Mouse (Mus musculus) liver, postnatal 0 days (tissue): ENCODE measurements around the gene Ctnnb1. TPM values are rescaled to one million over a fixed set of nuclear protein-coding genes. Genes with fewer than 3 reads are reported as not detected.
"Not testable (repeated sequence)": the region's sequence is repeated elsewhere in the genome, so short reads cannot be mapped to it uniquely, and the experiment has no call there.

Experiments
- ATAC-seq: fragments of 200-750 bp; cut with Nextera tagmentation; 2 replicates; pipeline ENCODE4 v1.8.0; 2017; ENCODE audit warnings: mild to moderate bottlenecking, moderate library complexity
- DNase-seq: peaks from one replicate; pipeline ENCODE4 v3.0.0-alpha.2; 2016
- H3K27ac ChIP-seq: fragments of 300-500 bp; sonication (generic); 2 replicates; pipeline ENCODE4 v1.5.1; 2014; ENCODE audit warnings: antibody characterized with exemption, moderate library complexity, mild to moderate bottlenecking, low read depth
- H3K27me3 ChIP-seq: fragments of 300-500 bp; sonication (generic); 2 replicates; pipeline ENCODE4 v1.6.1; 2014; ENCODE audit warnings: low read length, control low read depth, mixed read lengths; ENCODE audit not compliant: insufficient read depth
- H3K36me3 ChIP-seq: fragments of 300-500 bp; sonication (generic); replicated peaks from 2 replicates; pipeline ENCODE4 v1.6.1; 2014; ENCODE audit warnings: mild to moderate bottlenecking, control low read depth, low read length, moderate library complexity, mixed read lengths; ENCODE audit not compliant: insufficient read depth
- H3K4me1 ChIP-seq: fragments of 300-500 bp; sonication (generic); 2 replicates; pipeline ENCODE4 v1.6.1; 2014; ENCODE audit warnings: antibody characterized with exemption, mild to moderate bottlenecking, control low read depth; ENCODE audit not compliant: insufficient read depth
- H3K4me2 ChIP-seq: fragments of 300-500 bp; sonication (generic); 2 replicates; pipeline ENCODE4 v1.6.1; 2014; ENCODE audit warnings: low read depth, mild to moderate bottlenecking, low read length, moderate library complexity, mixed read lengths
- H3K4me3 ChIP-seq: fragments of 300-500 bp; sonication (generic); 2 replicates; pipeline ENCODE4 v1.5.1; 2014; ENCODE audit warnings: low read depth, low read length
- H3K9ac ChIP-seq: fragments of 300-500 bp; sonication (generic); replicated peaks from 2 replicates; pipeline ENCODE4 v1.6.1; 2014; ENCODE audit warnings: mild to moderate bottlenecking, moderate library complexity
- H3K9me3 ChIP-seq: fragments of 300-500 bp; sonication (generic); 2 replicates; pipeline ENCODE4 v1.6.1; 2016; ENCODE audit warnings: mild to moderate bottlenecking, control low read depth, low read length, mixed read lengths
- CTCF ChIP-seq: sonication (generic); IDR thresholded peaks from 2 replicates; pipeline ENCODE4 v1.5.1; 2016; ENCODE audit warnings: antibody characterized with exemption, low read depth
- EP300 ChIP-seq: IDR thresholded peaks from 2 replicates; pipeline ENCODE4 v1.6.1; 2016; ENCODE audit warnings: antibody characterized with exemption, low read depth, mild to moderate bottlenecking
- WGBS: fragments of 180-500 bp; shearing (Covaris S2); extraction: QIAGEN DNeasy Blood & Tissue Kit; methylation state at CpG from one replicate; pipeline ENCODE4 v1.1.7; 2014; ENCODE audit not compliant: insufficient replicate concordance; 5-methylcytosine and 5-hydroxymethylcytosine counted together
- polyA plus RNA-seq: library from polyadenylated mRNA; unstranded; fragments of >200 nt; fragmentation: Nextera tagmentation; extraction: Ambion mirVana; gene quantifications from 2 replicates; pipeline ENCODE4 v1.2.1, GENCODE M21; 2015

The Ctnnb1 gene
- polyA plus RNA-seq, 1 experiment from 2014 or later: 72.7 TPM

DNA sequence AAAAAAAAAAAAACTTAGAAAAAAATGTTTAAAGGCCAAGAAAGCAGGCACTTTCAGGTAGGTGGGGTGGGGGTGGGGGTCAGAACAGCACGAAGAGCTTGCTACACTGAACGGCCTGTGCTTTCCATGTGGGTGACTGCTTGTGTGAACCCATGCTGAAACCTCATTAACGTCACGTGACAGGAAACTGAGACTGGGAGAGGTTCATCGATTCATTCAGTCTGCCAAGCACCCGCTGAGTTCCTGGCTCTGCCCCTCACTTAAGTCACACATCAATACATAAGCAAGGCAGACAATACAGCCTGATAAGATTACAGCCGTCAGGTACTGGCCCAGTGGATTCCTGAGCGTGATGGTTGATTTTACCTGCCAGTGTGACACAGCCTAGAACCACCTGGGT lies 26.5 kb upstream of the Ctnnb1 start:
- WGBS: 55% methylated on average over 8 of the region's 8 CpGs
- Histone ChIP-seq H3K36me3 (no peaks in the 10 kb centered on the region), H3K27ac (peak overlapping the region; percentile 79; the same call in 1 of the 2 replicates), H3K4me3 (no peak overlapping the region), H3K9me3 (no peaks in the 10 kb centered on the region), H3K9ac (no peak overlapping the region), H3K4me2 (no peak overlapping the region), H3K4me1 (peaks cover 9% of the 10 kb centered on the region), H3K27me3 (no peaks in the 10 kb centered on the region)
- no peak for TF ChIP-seq CTCF
- no peak for DNase-seq
- peak; percentile 43 for ATAC-seq

- Histone ChIP-seq H3K36me3 (no peaks in the 10 kb centered on the region), H3K9me3 (no peaks in the 10 kb centered on the region), H3K9ac (no peak overlapping the region), H3K4me1 (no peaks in the 10 kb centered on the region), H3K27me3 (no peaks in the 10 kb centered on the region), H3K4me2 (no peak overlapping the region), H3K27ac (no peak overlapping the region), H3K4me3 (no peak overlapping the region)
- ATAC-seq (no peak), DNase-seq (no peak)
- no peak for TF ChIP-seq CTCF
- TF ChIP-seq EP300: no peak
- WGBS: 82% methylated on average over 6 of the region's 6 CpGs
These were observed 20.6 kb upstream of the Ctnnb1 start for GRCm38 (mm10) chr9:120908461-120908860.

GRCm38 (mm10) chr9:120913152-120913551 lies 15.9 kb upstream of the Ctnnb1 start:
- 43% methylated on average over 13 of the region's 13 CpGs for WGBS
- Histone ChIP-seq H3K36me3 (no peaks in the 10 kb centered on the region), H3K9ac (no peak overlapping the region), H3K4me3 (no peak overlapping the region), H3K27ac (no peak overlapping the region), H3K27me3 (no peaks in the 10 kb centered on the region), H3K9me3 (no peaks in the 10 kb centered on the region), H3K4me2 (no peak overlapping the region), H3K4me1 (no peaks in the 10 kb centered on the region)
- TF ChIP-seq EP300 (no peak), CTCF (no peak)
- no peak for ATAC-seq
- no peak for DNase-seq

- TF ChIP-seq CTCF (no peak), EP300 (no peak)
- WGBS: 80% methylated on average over 4 of the region's 4 CpGs
- H3K4me2 ChIP-seq: no peak overlapping the region
- ATAC-seq (no peak), DNase-seq (no peak)
- no peaks in the 10 kb centered on the region for H3K36me3 ChIP-seq
- no peaks in the 10 kb centered on the region for H3K9me3 ChIP-seq
- no peaks in the 10 kb centered on the region for H3K4me1 ChIP-seq
- no peak overlapping the region for H3K27ac ChIP-seq
- H3K27me3 ChIP-seq: no peaks in the 10 kb centered on the region
- H3K4me3 ChIP-seq: no peak overlapping the region
- no peak overlapping the region for H3K9ac ChIP-seq
These were observed 14.6 kb upstream of the Ctnnb1 start for GRCm38 (mm10) chr9:120914429-120914828.

DNA sequence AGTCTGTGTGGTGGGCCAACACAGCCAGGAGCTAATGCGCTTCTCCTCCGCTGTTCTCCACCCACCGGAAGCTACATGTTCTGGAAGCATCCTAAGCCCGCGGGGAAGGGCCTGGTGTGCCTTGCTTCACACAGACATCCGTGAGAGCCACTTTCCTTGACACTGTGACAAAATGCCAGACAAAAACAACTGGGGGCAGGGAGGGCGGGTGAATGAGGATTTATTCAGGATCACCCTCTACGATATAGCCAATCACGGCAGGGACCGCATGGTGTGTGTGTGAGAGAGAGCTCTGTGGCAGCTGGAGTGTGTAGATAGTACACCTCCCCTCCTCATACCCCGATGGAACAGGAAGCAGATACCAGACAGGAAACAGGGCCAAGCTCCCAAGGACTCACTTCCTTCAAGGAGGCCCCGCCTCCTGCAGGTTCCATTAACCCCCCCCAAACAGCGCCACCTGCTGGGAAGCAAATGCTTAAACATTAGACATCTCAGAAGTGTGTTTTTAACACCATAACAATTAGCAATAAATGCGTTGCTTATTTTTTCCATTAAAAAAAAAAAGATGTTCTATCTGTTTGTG lies 14.0 kb upstream of the Ctnnb1 start:
- WGBS: 48% methylated on average over 14 of the region's 14 CpGs
- Histone ChIP-seq H3K9ac (no peak overlapping the region), H3K4me3 (no peak overlapping the region), H3K36me3 (no peaks in the 10 kb centered on the region), H3K4me1 (no peaks in the 10 kb centered on the region), H3K27ac (no peak overlapping the region), H3K27me3 (no peaks in the 10 kb centered on the region), H3K4me2 (no peak overlapping the region), H3K9me3 (no peaks in the 10 kb centered on the region)
- DNase-seq: peak; percentile 80
- ATAC-seq: peak; percentile 87
- TF ChIP-seq EP300: peak; percentile 80
- TF ChIP-seq CTCF: peak; percentile 70

DNA sequence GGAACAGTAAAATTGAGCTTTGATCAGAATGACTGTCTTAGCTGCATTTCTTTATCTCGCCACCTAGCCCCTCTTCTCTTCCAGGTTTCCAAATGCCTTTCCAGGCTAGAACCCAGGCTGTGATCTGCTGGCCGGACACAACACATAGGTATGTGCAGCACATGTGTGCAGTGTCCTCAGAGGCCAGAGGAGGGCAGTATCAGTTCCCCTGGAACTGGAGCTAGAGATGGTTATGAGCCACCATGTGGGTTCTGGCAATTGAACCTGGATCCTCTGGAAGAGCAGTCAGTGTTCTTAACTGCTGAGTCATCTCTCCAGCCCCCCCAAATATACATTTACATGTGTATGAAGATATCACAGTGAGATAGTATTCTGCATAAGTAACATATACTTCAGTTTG lies 11.4 kb upstream of the Ctnnb1 start:
- 81% methylated on average over 2 of the region's 2 CpGs for WGBS
- H3K27ac ChIP-seq, ATAC-seq: not testable (repeated sequence)

GRCm38 (mm10) chr9:120918211-120918610 lies 10.8 kb upstream of the Ctnnb1 start:
- Histone ChIP-seq H3K27ac (no peak overlapping the region), H3K4me1 (no peaks in the 10 kb centered on the region), H3K9ac (no peak overlapping the region), H3K36me3 (no peaks in the 10 kb centered on the region), H3K4me3 (no peak overlapping the region), H3K4me2 (no peak overlapping the region), H3K27me3 (no peaks in the 10 kb centered on the region), H3K9me3 (no peaks in the 10 kb centered on the region)
- ATAC-seq (no peak), DNase-seq (no peak)
- WGBS: 78% methylated on average over 5 of the region's 5 CpGs
- TF ChIP-seq CTCF (no peak), EP300 (no peak)

More for the DNA sequence above, 11.4 kb upstream of the Ctnnb1 start:
- not testable (repeated sequence) for H3K9ac ChIP-seq, DNase-seq, H3K27me3 ChIP-seq, H3K36me3 ChIP-seq, H3K4me2 ChIP-seq, H3K4me3 ChIP-seq, H3K4me1 ChIP-seq, H3K9me3 ChIP-seq
